Mouse (Mus musculus) embryonic fibroblast, embryonic 13.5 days (primary cell): ENCODE measurements around the gene Ccdc38.

Experiments
- CTCF ChIP-seq: IDR thresholded peaks from 2 replicates; pipeline ENCODE4 v1.5.1; 2011; ENCODE audit warnings: mild to moderate bottlenecking, control low read depth, low read length, moderate library complexity, borderline replicate concordance; ENCODE audit not compliant: insufficient read depth
- POLR2A ChIP-seq: IDR thresholded peaks from 2 replicates; pipeline ENCODE4 v1.6.1; 2011; ENCODE audit warnings: low read depth, mild to moderate bottlenecking, control low read depth, low read length, moderate library complexity

GRCm38 (mm10) chr10:93630310-93630709 lies 89.9 kb downstream of the Ccdc38 start:
- TF ChIP-seq CTCF (no peak), POLR2A (no peak)
